Mouse (Mus musculus): ENCODE results near the gene Glb1l2.
A peak's percentile ranks its signal among the peaks of the same experiment; 100 is the strongest.

GRCm38 (mm10) chr9:26760081-26760480, 46.2 kb downstream of the Glb1l2 start:
- TF ChIP-seq POLR2A (IDR thresholded peaks at IDR 0.05; ENCODE audit: borderline replicate concordance, extremely low read depth, insufficient read depth, insufficient read length, poor library complexity, severe bottlenecking) (no peak), CTCF (IDR thresholded peaks at IDR 0.05; ENCODE audit: borderline replicate concordance, extremely low read depth, insufficient read depth, insufficient read length) (peak; percentile 75)
